Mouse (Mus musculus) neural tube, postnatal 0 days (tissue): ENCODE measurements around the gene Mpdu1. TPM values are rescaled to one million over a fixed set of nuclear protein-coding genes. Genes with fewer than 3 reads are reported as not detected.

Experiments used
- microRNA counts: library from miRNA; unstranded; fragments of <30 nt; microRNA quantifications from one replicate; lab custom pipeline; 2015
- microRNA-seq: library from miRNA; unstranded; fragments of <30 nt; microRNA quantifications from one replicate; pipeline ENCODE4, GENCODE M21; 2016
- polyA plus RNA-seq: library from polyadenylated mRNA; unstranded; fragments of >200 nt; fragmentation: Nextera tagmentation; extraction: Ambion mirVana; gene quantifications from 2 replicates; pipeline ENCODE4 v1.2.1, GENCODE M21; 2015

The Mpdu1 gene
- 113 and 114 TPM in 2 replicates for polyA plus RNA-seq

GRCm38 (mm10) chr11:69662213-69662966 lies at the start of gene Mpdu1:
Gene Mpdu1, minus strand, starts transcription at chr11:69662642.

GRCm38 (mm10) chr11:69695361-69696181 lies 33.1 kb upstream of the Mpdu1 start, which contains the start of the genes Tnfsf12 and Tnfsfm13:
Gene Tnfsf12, minus strand, starts transcription at chr11:69695849.
Gene Tnfsfm13, minus strand, starts transcription at chr11:69696098.

GRCm38 (mm10) chr11:69685526-69686148 lies 23.2 kb upstream of the Mpdu1 start, which contains the start of gene Tnfsf13:
Gene Tnfsf13, minus strand, starts transcription at chr11:69685784.

GRCm38 (mm10) chr11:69681314-69682208 lies 19.1 kb upstream of the Mpdu1 start, which contains the start of gene Senp3:
Gene Senp3, minus strand, starts transcription at chr11:69682084.

GRCm38 (mm10) chr11:69672211-69672706 lies 9.8 kb upstream of the Mpdu1 start, which contains the start of gene Eif4a1:
Gene Eif4a1, minus strand, starts transcription at chr11:69672423.

GRCm38 (mm10) chr11:69665961-69666664 lies 3.7 kb upstream of the Mpdu1 start, which contains the start of gene Cd68:
Gene Cd68, minus strand, starts transcription at chr11:69666153.

GRCm38 (mm10) chr11:69655264-69656064 lies 7.0 kb downstream of the Mpdu1 start, which contains the start of gene Sox15:
Gene Sox15, plus strand, starts transcription at chr11:69655314.

GRCm38 (mm10) chr11:69632284-69633089 lies 30.0 kb downstream of the Mpdu1 start, which contains the start of gene Fxr2:
Gene Fxr2, plus strand, starts transcription at chr11:69632990.

GRCm38 (mm10) chr11:69621571-69622268 lies 40.7 kb downstream of the Mpdu1 start, which contains the start of gene Sat2:
Gene Sat2, plus strand, starts transcription at chr11:69622024.

GRCm38 (mm10) chr11:69617805-69618204 lies 44.6 kb downstream of the Mpdu1 start, which contains the start of gene Shbg:
Gene Shbg, minus strand, starts transcription at chr11:69617905.

MicroRNAs within 50 kb of the gene (microRNA counts, 519-probe panel; counts per million panel counts)
- microRNA mmu-miR-1934 (lab: Ali Mortazavi, UCI) (40.5 counts per million), microRNA mmu-miR-467f (lab: Ali Mortazavi, UCI) (3,049 counts per million, percentile 14 among the panel's probes with 10 or more counts)

Small RNA genes within 50 kb of the gene (microRNA-seq; reads per million reads assigned to microRNA genes)
- gene Mir1934, result 1.2 reads per million
- gene Mir467f, result not detected

Other genes starting within 250 kb of the Mpdu1 start
- 21.5 and 23.6 TPM in 2 replicates for gene Kdm6b, start 249.0 kb downstream of the Mpdu1 start, polyA plus RNA-seq
- 2.8 and 4.7 TPM in 2 replicates for gene Dnah2, start 113.5 kb downstream of the Mpdu1 start, polyA plus RNA-seq
- gene Efnb3, start 102.4 kb downstream of the Mpdu1 start, polyA plus RNA-seq, result 132 and 148 TPM in 2 replicates
- 12.1 and 13.1 TPM in 2 replicates for gene Wrap53, start 82.4 kb downstream of the Mpdu1 start, polyA plus RNA-seq
- 31.4 and 33.8 TPM in 2 replicates for gene Trp53, start 82.3 kb downstream of the Mpdu1 start, polyA plus RNA-seq
- gene Atp1b2, start 56.7 kb downstream of the Mpdu1 start, polyA plus RNA-seq, result 226 and 228 TPM in 2 replicates
- not detected in 2 replicates for gene Shbg, start 44.7 kb downstream of the Mpdu1 start, polyA plus RNA-seq
- gene Sat2, start 40.6 kb downstream of the Mpdu1 start, polyA plus RNA-seq, result 29.9 and 31.5 TPM in 2 replicates
- gene Fxr2, start 29.7 kb downstream of the Mpdu1 start, polyA plus RNA-seq, result 29.7 and 32.1 TPM in 2 replicates
- gene Sox15, start 7.3 kb downstream of the Mpdu1 start, polyA plus RNA-seq, result 0.36 and 0.46 TPM in 2 replicates
- gene Cd68, start 3.5 kb upstream of the Mpdu1 start, polyA plus RNA-seq, result 14.1 and 18.7 TPM in 2 replicates
- gene Eif4a1, start 9.8 kb upstream of the Mpdu1 start, polyA plus RNA-seq, result 347 and 357 TPM in 2 replicates
- gene Senp3, start 19.4 kb upstream of the Mpdu1 start, polyA plus RNA-seq, result 69.5 and 74.3 TPM in 2 replicates
- 0.92 and 0.93 TPM in 2 replicates for gene Tnfsf13, start 23.1 kb upstream of the Mpdu1 start, polyA plus RNA-seq
- 7.0 TPM in 2 replicates for gene Tnfsf12, start 33.2 kb upstream of the Mpdu1 start, polyA plus RNA-seq
- 1.3 and 3.3 TPM in 2 replicates for gene Tnfsfm13, start 33.5 kb upstream of the Mpdu1 start, polyA plus RNA-seq
- gene Polr2a, start 96.0 kb upstream of the Mpdu1 start, polyA plus RNA-seq, result 9.6 and 10.9 TPM in 2 replicates
- 0.09 and 0.15 TPM in 2 replicates for gene Slc35g3, start 99.3 kb upstream of the Mpdu1 start, polyA plus RNA-seq
- gene Zbtb4, start 103.3 kb upstream of the Mpdu1 start, polyA plus RNA-seq, result 4.9 and 6.8 TPM in 2 replicates
- gene Chrnb1, start 133.3 kb upstream of the Mpdu1 start, polyA plus RNA-seq, result 1.3 and 1.5 TPM in 2 replicates
- 7.1 and 8.5 TPM in 2 replicates for gene Fgf11, start 139.2 kb upstream of the Mpdu1 start, polyA plus RNA-seq
- gene Tmem102, start 143.0 kb upstream of the Mpdu1 start, polyA plus RNA-seq, result 1.2 and 1.6 TPM in 2 replicates
- not detected in 2 replicates for gene Gm39566, start 152.7 kb upstream of the Mpdu1 start, polyA plus RNA-seq
- not detected in 2 replicates for gene Spem2, start 155.8 kb upstream of the Mpdu1 start, polyA plus RNA-seq
- not detected in 2 replicates for gene Spem1, start 159.5 kb upstream of the Mpdu1 start, polyA plus RNA-seq
- gene Nlgn2, start 175.1 kb upstream of the Mpdu1 start, polyA plus RNA-seq, result 25.7 and 29.7 TPM in 2 replicates
- gene Tmem256, start 175.9 kb upstream of the Mpdu1 start, polyA plus RNA-seq, result 452 and 485 TPM in 2 replicates
- gene Plscr3, start 183.7 kb upstream of the Mpdu1 start, polyA plus RNA-seq, result 32.3 and 33.8 TPM in 2 replicates
- gene Tnk1, start 196.1 kb upstream of the Mpdu1 start, polyA plus RNA-seq, result 0.15 TPM in 1 of 2 replicates, not detected in the other
- gene Tmem95, start 215.4 kb upstream of the Mpdu1 start, polyA plus RNA-seq, result not detected in 2 replicates
- 2.1 and 2.2 TPM in 2 replicates for gene Kctd11, start 218.8 kb upstream of the Mpdu1 start, polyA plus RNA-seq
- gene Acap1, start 232.9 kb upstream of the Mpdu1 start, polyA plus RNA-seq, result 0.10 and 0.15 TPM in 2 replicates
- 3.0 and 3.2 TPM in 2 replicates for gene 2810408A11Rik, start 238.3 kb upstream of the Mpdu1 start, polyA plus RNA-seq
- 13.0 and 19.0 TPM in 2 replicates for gene Neurl4, start 238.4 kb upstream of the Mpdu1 start, polyA plus RNA-seq